ENCODE assay signal across 22 mouse cellular contexts in genomic region chr8:76750286-76750685, GRCm38 (mm10).
DNase-seq lines count a peak whose midpoint lies in the region; ATAC-seq and TF ChIP-seq lines count a peak whose summit lies in the region.
"Had no signal": no experiment of that assay in that cellular context is flagged by ENCODE, and none has a peak within 500 bp of the region (broad histone marks: within the 10 kb centered on the region; RNA-seq: fewer than 3 reads in every experiment).

No protein-coding gene starts in this region.

- H3K4me3 ChIP-seq in intestine, embryonic 15.5 days (replicated peaks), result no peak overlapping the region
- no peak overlapping the region for H3K4me3 ChIP-seq in intestine, postnatal 0 days (ENCODE audit: low read depth, low read length)
- H3K4me3 ChIP-seq in small intestine, adult 2 months (ENCODE audit: low read depth, low read length), result no peak overlapping the region
- H3K4me3 ChIP-seq in kidney, embryonic 14.5 days (ENCODE audit: low read length), result no peak overlapping the region
- H3K4me3 ChIP-seq: embryonic facial prominence, embryonic 13.5 days; embryonic facial prominence, embryonic 15.5 days; erythroblast, embryonic 14.5 days; forebrain, embryonic 10.5 days; forebrain, embryonic 12.5 days had no signal

- WGBS in intestine, embryonic 15.5 days, result 54% methylated on average over 4 of the region's 4 CpGs
- WGBS in intestine, postnatal 0 days, result 44% methylated on average over 4 of the region's 4 CpGs
- 24% methylated on average over 4 of the region's 4 CpGs for WGBS in small intestine, adult 2 months
- 75% methylated on average over 4 of the region's 4 CpGs for WGBS in kidney, embryonic 14.5 days

- no peaks in the 10 kb centered on the region for H3K36me3 ChIP-seq in intestine, embryonic 15.5 days
- no peaks in the 10 kb centered on the region for H3K36me3 ChIP-seq in intestine, postnatal 0 days (ENCODE audit: control insufficient read depth, insufficient read depth)
- H3K36me3 ChIP-seq in small intestine, adult 2 months (ENCODE audit: control insufficient read depth, insufficient read depth, low read length), result no peaks in the 10 kb centered on the region
- no peaks in the 10 kb centered on the region for H3K36me3 ChIP-seq in kidney, embryonic 14.5 days (ENCODE audit: control insufficient read depth, insufficient read depth, low read length)
- H3K36me3 ChIP-seq: embryonic facial prominence, embryonic 13.5 days; embryonic facial prominence, embryonic 15.5 days; forebrain, embryonic 10.5 days; forebrain, embryonic 12.5 days had no signal

- no peak overlapping the region for H3K4me2 ChIP-seq in intestine, embryonic 15.5 days (replicated peaks)
- H3K4me2 ChIP-seq in intestine, postnatal 0 days (replicated peaks; ENCODE audit: low read depth), result no peak overlapping the region
- no peak overlapping the region for H3K4me2 ChIP-seq in kidney, embryonic 14.5 days (replicated peaks; ENCODE audit: low read depth, low read length)
- H3K4me2 ChIP-seq: embryonic facial prominence, embryonic 13.5 days; embryonic facial prominence, embryonic 15.5 days; forebrain, embryonic 12.5 days had no signal

- no peaks in the 10 kb centered on the region for H3K4me1 ChIP-seq in intestine, embryonic 15.5 days (replicated peaks)
- no peaks in the 10 kb centered on the region for H3K4me1 ChIP-seq in intestine, postnatal 0 days (replicated peaks; ENCODE audit: control insufficient read depth, insufficient read depth, low read length)
- peaks cover 4% of the 10 kb centered on the region for H3K4me1 ChIP-seq in small intestine, adult 2 months (ENCODE audit: control insufficient read depth, insufficient read depth, insufficient read length, low read length)
- no peaks in the 10 kb centered on the region for H3K4me1 ChIP-seq in kidney, embryonic 14.5 days (ENCODE audit: control insufficient read depth, insufficient read depth, low read length)
- H3K4me1 ChIP-seq: embryonic facial prominence, embryonic 13.5 days; embryonic facial prominence, embryonic 15.5 days; forebrain, embryonic 10.5 days; forebrain, embryonic 12.5 days had no signal

- no peak overlapping the region for H3K9ac ChIP-seq in intestine, embryonic 15.5 days
- no peak overlapping the region for H3K9ac ChIP-seq in intestine, postnatal 0 days (ENCODE audit: low read depth, low read length)
- H3K9ac ChIP-seq in kidney, embryonic 14.5 days (ENCODE audit: low read depth, low read length), result no peak overlapping the region
- H3K9ac ChIP-seq: embryonic facial prominence, embryonic 13.5 days; embryonic facial prominence, embryonic 15.5 days; forebrain, embryonic 12.5 days had no signal

- no peaks in the 10 kb centered on the region for H3K27me3 ChIP-seq in intestine, embryonic 15.5 days (replicated peaks)
- H3K27me3 ChIP-seq in intestine, postnatal 0 days (replicated peaks; ENCODE audit: control insufficient read depth, insufficient read depth, low read length), result no peaks in the 10 kb centered on the region
- H3K27me3 ChIP-seq in small intestine, adult 2 months (ENCODE audit: control insufficient read depth, insufficient read depth, low read length), result no peaks in the 10 kb centered on the region
- no peaks in the 10 kb centered on the region for H3K27me3 ChIP-seq in kidney, embryonic 14.5 days (ENCODE audit: control insufficient read depth, insufficient read depth, low read length)
- H3K27me3 ChIP-seq: embryonic facial prominence, embryonic 13.5 days; embryonic facial prominence, embryonic 15.5 days; forebrain, embryonic 12.5 days had no signal

- TF ChIP-seq POLR2A in small intestine, adult 2 months (IDR thresholded peaks at IDR 0.05; ENCODE audit: low read depth, low read length), result no peak

- no peaks in the 10 kb centered on the region for H3K9me3 ChIP-seq in intestine, embryonic 15.5 days
- H3K9me3 ChIP-seq in intestine, postnatal 0 days (ENCODE audit: control insufficient read depth), result no peaks in the 10 kb centered on the region
- no peaks in the 10 kb centered on the region for H3K9me3 ChIP-seq in kidney, embryonic 14.5 days (ENCODE audit: control insufficient read depth, low read length)
- H3K9me3 ChIP-seq: embryonic facial prominence, embryonic 13.5 days; embryonic facial prominence, embryonic 15.5 days; forebrain, embryonic 10.5 days; forebrain, embryonic 12.5 days had no signal

- peak; percentile 92 for ATAC-seq in intestine, embryonic 15.5 days
- ATAC-seq in intestine, postnatal 0 days, result peak; percentile 87
- no peak for ATAC-seq in kidney, embryonic 14.5 days (ENCODE audit: low FRiP score, low TSS enrichment)
- ATAC-seq: forebrain, embryonic 14.5 days had no signal

- TF ChIP-seq CTCF in intestine, postnatal 0 days (IDR thresholded peaks at IDR 0.05; ENCODE audit: low read depth), result no peak
- no peak for TF ChIP-seq CTCF in small intestine, adult 2 months (IDR thresholded peaks at IDR 0.05; ENCODE audit: extremely low read depth, insufficient read length, insufficient replicate concordance, low read depth, low read length)

- H3K27ac ChIP-seq in intestine, embryonic 15.5 days, result no peak overlapping the region
- H3K27ac ChIP-seq in intestine, postnatal 0 days (ENCODE audit: low read depth, low read length), result no peak overlapping the region
- 0 out of 2 replicates have a peak overlapping the region, but pooled peaks have one; percentile 29 for H3K27ac ChIP-seq in small intestine, adult 2 months (ENCODE audit: insufficient read depth, low read depth, low read length)
- H3K27ac ChIP-seq in kidney, embryonic 14.5 days (ENCODE audit: low read depth, low read length), result no peak overlapping the region
- H3K27ac ChIP-seq: embryonic facial prominence, embryonic 13.5 days; embryonic facial prominence, embryonic 15.5 days; forebrain, embryonic 10.5 days; forebrain, embryonic 12.5 days had no signal

- no peak for DNase-seq in heart, adult 18-20 months
- no peak for DNase-seq in urinary bladder, postnatal 4 days (ENCODE audit: low spot score in 2 of 2)
- DNase-seq: adrenal gland, adult 2 months; adrenal gland, postnatal 10 days; adrenal gland, postnatal 25 days; cerebellum, adult 11 months; cerebellum, adult 18-20 months; cerebellum, adult 8-10 months; cerebellum, adult 9-11 months; cerebellum, postnatal 14 days; cerebellum, postnatal 36 days; embryo, embryonic 11 days had no signal
